Mouse (Mus musculus): ENCODE measurements at regions not wholly inside any gene's neighbourhood (a gene's known extent, or its start where the extent isn't known, plus 50 kb on each side); places are given as distances from the start of the nearest gene placed in this dataset.

- DNase-seq (ENCODE audit: low spot score in 2 of 2), result no peak
Observed at GRCm38 (mm10) chr13:83716711-83717171, 212.9 kb downstream of the Mef2c start.

- DNase-seq (ENCODE audit: low spot score in 2 of 2), result no peak
Observed at GRCm38 (mm10) chr13:83717686-83718210, 213.9 kb downstream of the Mef2c start.

DNA sequence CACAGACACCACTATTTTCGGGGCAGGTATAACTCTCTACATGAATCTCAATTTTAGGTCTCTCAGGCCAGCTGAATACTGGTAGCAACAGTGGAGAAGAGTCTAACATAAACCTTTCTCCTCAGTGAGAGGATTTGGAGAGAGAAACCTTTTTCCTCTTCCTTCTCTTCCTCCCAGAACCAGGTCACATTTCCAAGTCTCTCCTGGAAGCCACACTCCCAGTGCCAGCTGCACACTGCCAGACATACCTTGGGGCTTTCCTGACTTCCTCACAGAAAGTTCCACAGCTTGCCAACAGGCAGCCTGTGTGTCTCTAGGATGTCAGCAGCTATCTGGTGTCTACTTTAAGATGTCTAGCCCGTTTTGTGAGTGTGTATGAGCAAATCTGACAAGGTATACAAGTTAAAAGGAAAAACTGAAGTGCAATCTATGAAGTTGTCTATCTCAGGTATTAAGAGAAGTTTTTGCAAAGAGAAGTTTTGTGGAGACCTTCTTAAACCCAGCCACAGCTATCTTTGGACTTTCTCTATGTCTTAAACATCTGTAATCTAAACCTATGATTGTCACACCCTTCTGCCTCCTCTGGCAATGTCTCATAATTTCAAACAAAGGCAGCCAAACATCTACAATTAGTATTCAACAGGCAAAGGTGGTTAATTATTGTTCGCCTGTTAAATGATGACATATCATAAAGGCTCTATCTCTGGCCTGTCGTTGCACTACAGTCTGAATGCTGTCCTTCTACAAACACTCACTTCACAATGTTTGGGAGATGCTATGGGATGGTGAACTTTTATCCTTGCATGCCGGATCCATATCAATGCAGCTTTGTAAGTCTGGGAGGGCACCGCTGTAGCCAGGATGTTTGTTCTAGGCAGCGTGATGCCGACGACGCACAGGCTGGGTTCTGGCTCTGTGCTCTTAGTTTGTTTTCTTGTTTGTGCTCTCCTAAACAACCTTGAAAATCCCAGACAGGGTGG, 214.9 kb downstream of the Mef2c start:
- DNase-seq (ENCODE audit: low spot score in 2 of 2), result no peak

DNA sequence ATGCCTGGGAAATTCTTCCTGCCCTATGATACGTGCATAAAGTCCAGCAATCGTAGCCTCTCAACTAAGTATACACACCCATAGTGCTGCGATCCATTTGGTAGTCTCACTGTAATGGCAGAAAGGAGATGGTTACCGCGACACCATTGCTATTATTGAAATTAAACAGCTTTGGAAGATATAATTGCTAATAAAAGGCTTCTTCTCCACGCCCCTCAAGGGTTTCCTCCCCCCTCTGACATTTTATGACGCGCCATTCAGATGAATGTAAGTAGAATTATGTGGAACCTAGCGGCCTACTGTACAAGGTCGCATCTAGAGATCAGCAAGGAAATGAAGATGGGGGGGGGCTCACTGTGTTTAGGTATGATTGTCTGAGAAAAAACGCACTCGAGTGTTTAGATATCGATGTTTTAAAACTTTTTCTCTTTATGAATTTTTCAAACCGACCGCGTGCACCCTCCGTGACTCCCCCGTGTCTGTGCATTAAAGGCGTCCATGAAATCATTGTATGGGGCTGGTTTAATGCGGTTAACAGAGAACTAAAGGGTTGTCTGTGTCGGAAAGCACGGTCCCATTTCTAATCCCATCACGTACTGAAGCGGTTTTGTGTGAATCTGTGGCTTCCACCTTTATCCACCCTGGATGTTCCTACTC, 215.9 kb downstream of the Mef2c start:
- no peak for DNase-seq (ENCODE audit: low spot score in 2 of 2)

DNA sequence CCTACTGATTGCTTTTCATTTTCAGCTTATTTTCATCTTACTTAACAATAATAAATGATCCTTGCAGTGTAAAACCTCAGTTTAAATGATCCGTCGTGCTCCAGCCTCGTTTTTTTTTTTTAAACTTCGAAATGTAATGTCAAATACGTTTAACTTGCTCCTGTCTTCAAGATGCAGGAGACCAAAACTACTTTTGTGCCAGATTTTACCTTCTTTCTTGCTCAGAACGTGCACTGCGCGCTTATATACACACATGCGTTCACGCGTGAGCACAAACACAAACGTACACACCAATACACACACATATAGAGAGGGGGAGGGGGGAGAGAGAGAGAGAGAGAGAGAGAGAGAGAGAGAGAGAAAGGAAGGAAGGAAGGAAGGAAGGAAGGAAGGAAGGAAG, 216.5 kb downstream of the Mef2c start:
- DNase-seq (ENCODE audit: low spot score in 2 of 2), result no peak

DNA sequence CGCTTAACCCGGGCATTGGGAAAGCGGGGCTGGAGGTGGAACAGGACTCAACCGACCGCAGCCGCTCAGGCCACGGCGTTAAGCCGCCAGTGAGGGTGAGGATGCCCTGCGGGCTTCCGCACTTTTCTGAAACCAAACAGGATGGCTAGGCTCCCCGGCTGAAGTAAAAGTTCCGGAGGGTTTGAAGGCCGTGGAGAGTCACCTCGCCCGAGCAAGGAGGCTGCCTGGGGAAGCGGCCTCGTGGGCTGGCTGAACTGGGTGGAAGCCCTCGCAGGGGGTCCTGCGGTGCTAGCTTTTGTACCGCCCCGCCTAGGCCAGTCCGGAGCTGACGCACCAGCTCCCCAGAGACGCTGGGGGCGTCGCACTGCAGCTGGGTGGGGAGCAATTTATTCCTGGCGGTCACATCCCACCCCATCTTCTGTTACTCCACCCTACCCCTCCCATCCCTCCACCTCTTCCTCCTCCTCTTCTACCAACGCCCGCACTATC, 217.1 kb downstream of the Mef2c start:
- DNase-seq (ENCODE audit: low spot score in 2 of 2), result no peak

DNA sequence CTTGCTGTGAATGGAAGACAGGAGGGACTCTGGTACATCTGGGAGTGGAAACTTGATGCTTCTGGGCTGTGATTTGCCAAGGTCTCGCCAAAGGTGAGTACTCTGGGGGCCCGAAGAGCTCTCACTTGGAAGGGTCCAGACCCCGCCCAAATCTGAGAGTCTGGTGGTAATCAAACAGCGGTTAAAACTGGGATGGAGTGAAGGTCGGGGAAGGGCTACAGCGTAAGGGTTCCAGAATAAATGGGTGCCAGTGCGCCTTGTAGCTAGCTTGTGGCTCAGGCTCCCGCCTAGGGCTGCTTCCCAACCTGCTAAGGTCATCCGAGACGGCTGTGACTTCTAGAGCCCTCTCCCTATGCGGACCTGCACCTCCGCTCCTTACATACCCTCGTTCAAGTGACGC, 217.7 kb downstream of the Mef2c start:
- DNase-seq (ENCODE audit: low spot score in 2 of 2), result no peak

GRCm38 (mm10) chr13:83722241-83722640, 218.4 kb downstream of the Mef2c start:
- no peak for DNase-seq (ENCODE audit: low spot score in 2 of 2)

- DNase-seq (ENCODE audit: low spot score in 2 of 2), result no peak
Observed at GRCm38 (mm10) chr13:83722791-83723190, 219.0 kb downstream of the Mef2c start.

DNA sequence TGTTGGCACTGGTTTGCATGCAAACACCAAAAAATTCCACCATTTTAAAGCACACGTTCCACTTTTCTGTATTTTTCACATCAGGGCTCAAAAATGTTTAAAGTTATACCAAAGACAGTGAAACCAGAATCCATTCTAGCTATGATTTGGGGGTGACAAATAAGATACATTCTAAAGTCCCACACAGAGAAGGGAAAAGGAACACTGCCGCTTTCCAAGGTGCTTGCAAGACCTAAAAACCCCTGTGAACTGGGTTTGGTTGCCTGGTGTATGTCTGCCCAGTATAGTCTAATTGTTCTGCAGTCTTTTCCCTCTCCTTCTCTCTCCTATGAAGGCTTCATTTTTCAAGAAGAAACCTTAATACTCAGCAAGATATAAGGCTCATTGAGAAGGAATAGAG, 219.6 kb downstream of the Mef2c start:
- no peak for DNase-seq (ENCODE audit: low spot score in 2 of 2)

- DNase-seq (ENCODE audit: low spot score in 2 of 2), result no peak
Observed at GRCm38 (mm10) chr13:83724196-83724595, 220.4 kb downstream of the Mef2c start.

DNA sequence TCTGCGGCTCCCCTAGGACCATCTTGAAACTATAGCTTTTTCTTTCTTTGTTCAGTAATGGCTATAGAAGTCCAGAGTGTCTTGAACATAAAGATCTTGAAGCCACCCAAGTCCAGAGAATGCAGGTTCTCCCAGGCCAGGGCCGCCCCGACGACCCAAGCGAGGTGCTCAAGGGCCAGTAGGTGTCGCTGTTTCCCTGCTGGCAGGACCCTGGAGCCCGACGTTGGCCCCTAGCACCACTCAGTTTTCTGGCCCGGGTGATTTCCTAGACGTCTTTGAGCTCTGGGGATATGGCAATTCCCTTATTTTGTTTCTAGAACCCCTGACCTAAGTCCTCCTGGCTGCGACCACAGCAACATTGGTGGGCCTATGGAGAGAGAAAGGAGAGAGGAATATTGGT, 221.2 kb downstream of the Mef2c start:
- peak; percentile 38 to 45 for DNase-seq (ENCODE audit: low spot score in 2 of 2)

GRCm38 (mm10) chr13:83725831-83726230, 222.0 kb downstream of the Mef2c start:
- DNase-seq (ENCODE audit: low spot score in 2 of 2), result no peak

DNA sequence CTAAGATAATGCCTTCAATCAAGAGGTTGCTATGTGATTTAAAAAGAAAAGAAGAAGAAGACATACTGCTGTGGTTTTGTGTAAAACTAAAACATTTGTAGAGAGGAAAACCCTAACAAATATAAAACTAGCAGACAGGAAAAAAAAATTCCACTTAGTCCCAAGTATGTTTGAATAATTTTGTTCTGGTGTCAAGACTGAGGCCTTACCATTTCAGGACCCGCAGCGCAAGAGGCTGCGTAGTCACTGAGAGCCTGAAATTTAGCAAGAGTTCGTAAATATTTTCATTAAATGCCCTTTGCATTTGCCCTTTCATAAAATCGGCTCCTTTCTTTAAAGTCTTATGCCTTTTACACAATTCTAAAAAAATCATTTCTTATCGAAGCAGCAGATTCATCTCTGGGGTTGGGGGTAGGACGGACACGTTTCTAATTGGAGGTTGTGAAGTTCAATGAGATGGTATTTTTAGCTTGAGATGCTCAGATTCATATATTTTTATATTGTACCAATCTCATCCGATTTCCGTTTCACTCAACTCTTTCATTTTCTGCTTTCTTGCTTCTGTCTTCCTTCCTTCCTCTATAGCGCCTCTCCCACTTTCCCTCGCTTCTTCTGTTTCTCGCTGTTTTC, 222.6 kb downstream of the Mef2c start:
- DNase-seq (ENCODE audit: low spot score in 2 of 2), result no peak

GRCm38 (mm10) chr13:83727051-83727765, 223.4 kb downstream of the Mef2c start:
- no peak for DNase-seq (ENCODE audit: low spot score in 2 of 2)

- no peak for DNase-seq (ENCODE audit: low spot score in 2 of 2)
Observed at GRCm38 (mm10) chr13:83727766-83728395, 224.0 kb downstream of the Mef2c start.

DNA sequence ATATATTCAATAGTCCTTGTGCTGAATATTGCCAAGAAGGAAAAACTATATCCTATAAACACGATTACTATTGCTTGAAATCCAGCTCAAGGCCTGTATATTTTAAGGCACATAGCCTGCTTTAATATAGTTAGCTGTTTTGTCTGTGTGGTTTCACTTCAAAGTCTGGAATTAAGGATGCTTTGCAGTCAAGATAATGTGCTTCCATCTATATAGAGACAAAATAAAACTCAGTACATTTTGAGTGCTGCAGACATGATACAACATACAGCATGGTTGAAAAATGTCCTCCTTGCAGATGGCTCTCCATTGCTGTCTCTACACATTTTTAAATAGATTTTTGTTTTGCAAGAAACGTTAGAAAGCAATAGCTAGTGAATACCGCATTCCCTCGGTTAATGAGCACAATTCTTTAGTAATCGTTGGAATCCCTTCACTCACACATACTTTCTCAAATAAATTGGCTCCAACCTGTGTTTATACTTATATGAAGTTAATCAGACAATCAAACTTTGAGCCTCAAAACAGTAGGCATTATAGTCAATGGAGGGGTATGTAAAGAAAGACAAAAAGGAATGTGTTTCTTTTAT, 224.7 kb downstream of the Mef2c start:
- DNase-seq (ENCODE audit: low spot score in 2 of 2), result no peak

DNA sequence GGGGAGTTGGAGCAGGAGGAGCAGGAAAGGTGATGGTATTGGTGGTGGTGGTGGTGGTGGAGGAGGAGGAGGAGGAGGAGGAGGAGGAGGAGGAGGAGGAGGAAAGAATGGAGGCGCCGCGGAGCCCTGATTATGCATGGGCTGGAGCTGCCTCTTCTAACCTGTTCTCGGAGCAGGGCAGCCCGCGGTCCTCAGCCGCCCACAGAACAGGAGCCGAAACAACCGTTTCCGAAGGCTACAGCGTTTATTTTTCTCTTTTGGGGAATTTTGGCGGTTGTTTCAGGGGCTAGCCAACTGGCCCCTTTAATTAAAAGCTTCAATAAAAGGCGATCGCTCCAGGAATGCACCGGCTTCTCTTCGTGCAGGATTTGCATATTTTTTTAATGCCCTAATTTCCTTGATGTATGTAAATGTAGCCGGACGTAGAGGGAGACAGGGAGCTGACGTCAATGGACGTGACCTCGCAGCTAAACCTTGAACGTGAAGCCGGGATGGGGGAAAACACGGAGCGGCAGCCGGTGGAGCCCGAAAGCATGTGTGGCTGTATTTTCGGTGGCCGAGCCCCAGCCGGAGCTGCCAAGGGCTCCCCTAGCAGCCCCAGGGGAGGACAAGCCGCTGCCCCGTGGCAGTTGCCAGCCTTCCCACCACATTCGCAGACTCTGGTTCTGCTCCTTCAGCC, 225.6 kb downstream of the Mef2c start:
- DNase-seq (ENCODE audit: low spot score in 2 of 2), result no peak

- no peak for DNase-seq (ENCODE audit: low spot score in 2 of 2)
Observed at GRCm38 (mm10) chr13:83730155-83730712, 226.4 kb downstream of the Mef2c start.
